Mouse (Mus musculus) ES-E14 (cell line): Measurements from ENCODE around the gene Ccpg1. TPM values are rescaled to one million over a fixed set of nuclear protein-coding genes. Genes with fewer than 3 reads are reported as not detected.

Experiments used
- DNase-seq: peaks from one replicate; pipeline ENCODE4 v3.0.0-alpha.2; 2013; ENCODE audit warnings: low read depth, low spot score
- H3K27ac ChIP-seq: 2 replicates; pipeline ENCODE4 v1.5.1; 2012; ENCODE audit warnings: low read depth, mild to moderate bottlenecking, low read length, moderate library complexity, mixed read lengths; ENCODE audit not compliant: poor library complexity, insufficient read depth, severe bottlenecking
- H3K36me3 ChIP-seq: 2 replicates; pipeline ENCODE4 v1.6.1; 2012; ENCODE audit warnings: mild to moderate bottlenecking, low read length, moderate library complexity, mixed read lengths; ENCODE audit not compliant: control insufficient read depth, poor library complexity, insufficient read depth, severe bottlenecking
- H3K4me1 ChIP-seq, 2 experiments: fragments of 150-350 bp in 1 of 2; sonication (generic) in 1 of 2; 2 replicates each; pipeline ENCODE4 v1.6.1; 2012; ENCODE audit warnings: low read length in 2 of 2, mild to moderate bottlenecking in 1 of 2, mixed read lengths in 1 of 2; ENCODE audit not compliant: control insufficient read depth in 2 of 2, insufficient read depth in 2 of 2, poor library complexity in 1 of 2
- H3K4me3 ChIP-seq, 2 experiments: fragments of 150-350 bp in 1 of 2; sonication (generic) in 1 of 2; 2 replicates each; pipeline ENCODE4 v1.5.1; 2012; ENCODE audit warnings: low read length in 2 of 2, low read depth in 1 of 2, mild to moderate bottlenecking in 1 of 2, mixed read lengths in 1 of 2; ENCODE audit not compliant: insufficient read depth in 1 of 2, poor library complexity in 1 of 2, severe bottlenecking in 1 of 2
- H3K9ac ChIP-seq: 2 replicates; pipeline ENCODE4 v1.6.1; 2012; ENCODE audit warnings: low read depth, mild to moderate bottlenecking, low read length, mixed read lengths; ENCODE audit not compliant: poor library complexity, insufficient read depth, severe bottlenecking
- H3K9me3 ChIP-seq: fragments of 150-350 bp; sonication (generic); 2 replicates; pipeline ENCODE4 v1.6.1; 2012; ENCODE audit warnings: low read depth, mild to moderate bottlenecking, low read length; ENCODE audit not compliant: control insufficient read depth, insufficient read depth
- CHD2 ChIP-seq: IDR thresholded peaks from 2 replicates; pipeline ENCODE4 v1.6.1; 2014; ENCODE audit warnings: mild to moderate bottlenecking, low read depth, low read length, inconsistent platforms
- HCFC1 ChIP-seq: IDR thresholded peaks from 2 replicates; pipeline ENCODE4 v1.6.1; 2012; ENCODE audit warnings: low read length, inconsistent platforms, borderline replicate concordance; ENCODE audit not compliant: insufficient read depth
- MAFK ChIP-seq: IDR thresholded peaks from 2 replicates; pipeline ENCODE4 v1.6.1; 2014; ENCODE audit warnings: mild to moderate bottlenecking, low read depth, low read length, inconsistent platforms; ENCODE audit not compliant: insufficient read depth
- ZC3H11A ChIP-seq: IDR thresholded peaks from 2 replicates; pipeline ENCODE4 v1.6.1; 2012; ENCODE audit warnings: low read depth, mild to moderate bottlenecking, inconsistent platforms, low read length, borderline replicate concordance
- ZNF384 ChIP-seq: IDR thresholded peaks from 2 replicates; pipeline ENCODE4 v1.6.1; 2012; ENCODE audit warnings: low read depth, low read length, inconsistent platforms
- in situ Hi-C, 2 experiments: fragments of 600-800 bp; cut with MboI; formaldehyde crosslinking; loops; one replicate each; pipeline ENCODE4 v1.15.1; 2025; ENCODE audit warnings: low sequenced_read_pairs in 2 of 2, inconsistent platforms in 1 of 2; ENCODE audit not compliant: unreplicated experiment in 2 of 2
- total RNA-seq: library from RNA; depleted of rRNA; stranded (reverse); fragments of 300-350 nt; gene quantifications from 2 replicates; pipeline ENCODE4 v1.2.3, GENCODE M21; 2012

The Ccpg1 gene
- total RNA-seq, 1 experiment = 31.3 TPM

DNA sequence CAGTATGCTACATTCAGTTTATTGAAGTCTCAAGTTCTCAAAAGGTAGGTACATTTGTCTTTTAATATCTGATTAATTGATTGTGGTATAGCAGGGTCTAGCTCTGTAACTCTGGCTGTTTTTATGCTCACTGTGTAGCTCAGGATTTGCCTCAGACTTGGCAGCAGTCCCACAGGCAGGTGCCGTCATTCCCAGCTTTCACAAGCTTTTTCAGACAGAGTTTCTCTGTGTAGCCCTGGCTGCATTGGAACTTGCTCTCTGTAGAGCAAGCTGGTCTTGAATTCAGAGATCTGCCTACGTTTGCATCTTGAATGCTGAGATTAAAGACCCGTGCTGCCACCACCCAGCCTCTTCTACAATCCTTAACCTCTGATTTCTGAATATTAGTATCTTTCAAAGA is 16.9 kb downstream of the Ccpg1 start:
- Histone ChIP-seq H3K4me1 (peaks cover 0 to 5% of the 10 kb centered on the region in 2 experiments; a peak in 1 of 4 replicates), H3K9me3 (no peaks in the 10 kb centered on the region), H3K4me3 (no peak overlapping the region), H3K9ac (no peak overlapping the region), H3K36me3 (peaks cover 6% of the 10 kb centered on the region; the same call in 1 of the 2 replicates), H3K27ac (no peak overlapping the region)
- TF ChIP-seq CHD2 (no peak), ZC3H11A (no peak), MAFK (no peak), HCFC1 (no peak), ZNF384 (no peak)
- no peak for DNase-seq
- in situ Hi-C loops = no loop called here

DNA sequence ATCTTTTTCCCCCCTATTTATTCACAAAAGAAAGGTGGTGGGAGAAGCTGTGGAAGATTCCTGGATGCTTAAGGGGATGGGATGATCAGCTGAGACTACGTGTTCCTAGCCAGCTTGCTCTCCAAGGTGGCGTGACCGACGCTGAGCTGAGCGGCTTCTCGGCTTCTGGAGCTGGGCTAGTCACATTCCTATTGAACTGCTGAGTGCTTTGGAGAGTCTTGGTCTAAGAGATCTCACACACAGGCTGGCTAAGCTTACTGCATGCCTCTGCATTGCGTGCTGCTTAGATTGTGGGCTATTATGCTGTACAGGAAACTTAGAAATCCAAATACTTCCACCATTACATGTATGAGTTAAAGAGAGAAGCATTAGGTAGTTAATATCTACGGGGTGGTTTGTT is 18.8 kb downstream of the Ccpg1 start:
- in situ Hi-C loops = no loop called here
- no peak for DNase-seq
- Histone ChIP-seq H3K4me3 (no peak overlapping the region), H3K36me3 (peaks cover 6% of the 10 kb centered on the region; the same call in 1 of the 2 replicates), H3K9ac (no peak overlapping the region), H3K4me1 (peaks cover 0 to 5% of the 10 kb centered on the region in 2 experiments; a peak in 1 of 4 replicates), H3K9me3 (no peaks in the 10 kb centered on the region), H3K27ac (no peak overlapping the region)
- TF ChIP-seq MAFK = no peak
- no peak for TF ChIP-seq ZC3H11A
- no peak for TF ChIP-seq CHD2
- no peak for TF ChIP-seq ZNF384
- no peak for TF ChIP-seq HCFC1

DNA sequence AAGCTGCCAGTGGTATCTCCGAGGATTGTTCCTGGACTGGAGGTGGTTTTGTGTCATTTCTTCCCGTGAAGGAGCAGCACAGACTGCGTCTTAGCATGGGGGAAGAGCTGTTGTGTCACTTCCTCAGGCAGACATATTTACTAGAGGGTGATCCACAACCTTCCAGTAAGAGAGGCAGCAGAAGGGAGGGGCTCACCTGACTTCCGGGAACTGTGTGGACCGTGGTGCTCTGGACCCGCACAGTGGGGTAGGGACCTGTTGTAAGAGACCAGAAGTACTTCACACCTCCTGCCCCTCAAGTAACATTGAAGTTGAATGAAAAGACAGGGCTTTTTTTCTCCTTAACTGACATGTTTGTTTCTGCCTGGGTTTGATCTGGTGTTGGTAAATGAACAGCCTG is 19.9 kb downstream of the Ccpg1 start:
- Histone ChIP-seq H3K36me3 (peaks cover 6% of the 10 kb centered on the region; the same call in 1 of the 2 replicates), H3K4me3 (no peak overlapping the region), H3K9me3 (no peaks in the 10 kb centered on the region), H3K27ac (no peak overlapping the region), H3K9ac (no peak overlapping the region), H3K4me1 (peaks cover 0 to 5% of the 10 kb centered on the region in 2 experiments; a peak in 1 of 4 replicates)
- no peak for DNase-seq
- in situ Hi-C loops = no loop called here
- TF ChIP-seq CHD2 (no peak), ZNF384 (no peak), HCFC1 (no peak), MAFK (no peak), ZC3H11A (no peak)

DNA sequence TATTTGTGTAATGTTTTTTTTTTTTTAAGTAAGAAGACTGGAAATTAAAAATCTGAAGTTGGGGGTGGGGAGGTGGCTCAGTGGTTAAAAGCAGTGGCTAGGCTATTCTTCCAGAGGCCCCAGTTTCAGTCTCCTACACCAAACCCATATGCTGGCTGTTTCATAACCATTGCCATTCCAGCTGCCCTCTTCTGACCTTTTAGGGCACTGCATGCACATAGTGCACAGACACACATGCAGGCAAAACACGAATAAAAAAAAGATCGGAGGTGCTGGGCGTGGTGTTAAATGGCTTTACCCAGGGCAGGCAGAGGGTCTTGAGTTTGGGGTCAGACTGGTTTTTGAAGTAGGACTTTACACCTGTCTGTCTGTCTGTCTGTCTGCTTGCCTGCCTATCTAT is 20.9 kb downstream of the Ccpg1 start:
- Histone ChIP-seq H3K9ac (no peak overlapping the region), H3K27ac (no peak overlapping the region), H3K4me1 (peaks cover 0 to 5% of the 10 kb centered on the region in 2 experiments; a peak in 1 of 4 replicates), H3K36me3 (peaks cover 9% of the 10 kb centered on the region; the same call in 1 of the 2 replicates), H3K9me3 (no peaks in the 10 kb centered on the region), H3K4me3 (no peak overlapping the region)
- in situ Hi-C loops = no loop called here
- TF ChIP-seq MAFK (no peak), HCFC1 (no peak), CHD2 (no peak), ZNF384 (no peak), ZC3H11A (no peak)
- no peak for DNase-seq

DNA sequence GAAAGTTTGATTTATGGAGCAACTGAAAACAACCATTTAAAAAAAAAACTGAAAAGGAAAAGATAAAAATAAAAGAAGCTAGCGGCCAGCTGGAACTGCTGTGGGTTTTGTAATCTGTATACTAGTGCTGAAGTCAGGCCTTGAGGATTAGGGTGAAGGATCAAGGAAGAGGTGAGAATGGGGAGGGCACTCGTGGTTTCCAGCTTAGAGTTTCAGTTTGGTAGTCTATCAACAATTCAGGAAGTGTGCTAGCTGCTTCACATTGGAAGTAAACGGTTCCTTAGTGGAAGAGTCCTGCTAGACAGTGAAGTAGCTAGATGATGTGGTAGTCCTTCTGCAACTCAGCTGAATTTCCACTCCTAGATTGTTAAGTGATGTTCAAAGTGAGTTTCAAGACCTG is 23.2 kb downstream of the Ccpg1 start:
- no peak overlapping the region for H3K9ac ChIP-seq
- no peak overlapping the region for H3K4me3 ChIP-seq
- in situ Hi-C loops = no loop called here
- TF ChIP-seq HCFC1 (no peak), ZNF384 (no peak), CHD2 (no peak), MAFK (no peak), ZC3H11A (no peak)
- peaks cover 10% of the 10 kb centered on the region; the same call in 1 of the 2 replicates for H3K36me3 ChIP-seq
- H3K4me1 ChIP-seq = peaks cover 0 to 5% of the 10 kb centered on the region in 2 experiments; a peak in 1 of 4 replicates
- H3K9me3 ChIP-seq = no peaks in the 10 kb centered on the region
- DNase-seq = no peak
- no peak overlapping the region for H3K27ac ChIP-seq
